Mouse (Mus musculus): ENCODE measurements around the gene Ripor2.
A peak's percentile ranks its signal among the peaks of the same experiment; 100 is the strongest.

Gene Ripor2

GRCm38 (mm10) chr13:24584403-24584802, 2.4 kb downstream of the Ripor2 start:
- DNase-seq (ENCODE audit: low spot score in 2 of 2) = no peak

- DNase-seq (ENCODE audit: low spot score in 2 of 2) = no peak
Measured at GRCm38 (mm10) chr13:24584841-24585240, 2.9 kb downstream of the Ripor2 start.

GRCm38 (mm10) chr13:24585369-24585768, 3.4 kb downstream of the Ripor2 start:
- no peak for DNase-seq (ENCODE audit: low spot score in 2 of 2)

GRCm38 (mm10) chr13:24587192-24587895, 5.4 kb downstream of the Ripor2 start:
- DNase-seq (ENCODE audit: low spot score in 2 of 2) = no peak

GRCm38 (mm10) chr13:24588603-24589002, 6.6 kb downstream of the Ripor2 start:
- no peak for DNase-seq (ENCODE audit: low spot score in 2 of 2)

- DNase-seq (ENCODE audit: low spot score in 2 of 2) = no peak
Measured at GRCm38 (mm10) chr13:24591737-24592136, 9.7 kb downstream of the Ripor2 start.

GRCm38 (mm10) chr13:24594303-24594702, 12.3 kb downstream of the Ripor2 start:
- DNase-seq (ENCODE audit: low spot score in 2 of 2) = no peak

- DNase-seq (ENCODE audit: low spot score in 2 of 2) = peak; percentile 85 to 88
Measured at GRCm38 (mm10) chr13:24599631-24600041, 17.6 kb downstream of the Ripor2 start.

- peak; percentile 67 to 71 for DNase-seq (ENCODE audit: low spot score in 2 of 2)
Measured at GRCm38 (mm10) chr13:24602978-24603377, 21.0 kb downstream of the Ripor2 start.

- peak; percentile 31 to 54 for DNase-seq (ENCODE audit: low spot score in 2 of 2)
Measured at GRCm38 (mm10) chr13:24603591-24604009, 21.6 kb downstream of the Ripor2 start.

- no peak for DNase-seq (ENCODE audit: low spot score in 2 of 2)
Measured at GRCm38 (mm10) chr13:24604096-24604495, 22.1 kb downstream of the Ripor2 start.

- peak; percentile 94 to 95 for DNase-seq (ENCODE audit: low spot score in 2 of 2)
Measured at GRCm38 (mm10) chr13:24604761-24605591, 23.0 kb downstream of the Ripor2 start.

GRCm38 (mm10) chr13:24605755-24606154, 23.8 kb downstream of the Ripor2 start:
- DNase-seq (ENCODE audit: low spot score in 2 of 2) = no peak

- DNase-seq (ENCODE audit: low spot score in 2 of 2) = no peak
Measured at GRCm38 (mm10) chr13:24607961-24608360, 26.0 kb downstream of the Ripor2 start.

GRCm38 (mm10) chr13:24608709-24609108, 26.7 kb downstream of the Ripor2 start:
- DNase-seq (ENCODE audit: low spot score in 2 of 2) = no peak

GRCm38 (mm10) chr13:24610883-24611282, 28.9 kb downstream of the Ripor2 start:
- DNase-seq (ENCODE audit: low spot score in 2 of 2) = no peak

- DNase-seq (ENCODE audit: low spot score in 2 of 2) = no peak
Measured at GRCm38 (mm10) chr13:24613031-24613430, 31.0 kb downstream of the Ripor2 start.

GRCm38 (mm10) chr13:24613433-24613832, 31.4 kb downstream of the Ripor2 start:
- DNase-seq (ENCODE audit: low spot score in 2 of 2) = peak; percentile 86 to 91

GRCm38 (mm10) chr13:24613927-24614780, 32.2 kb downstream of the Ripor2 start:
- peak; percentile 79 to 84 for DNase-seq (ENCODE audit: low spot score in 2 of 2)

- DNase-seq (ENCODE audit: low spot score in 2 of 2) = no peak
Measured at GRCm38 (mm10) chr13:24615921-24616565, 34.1 kb downstream of the Ripor2 start.

GRCm38 (mm10) chr13:24616645-24617044, 34.7 kb downstream of the Ripor2 start:
- no peak for DNase-seq (ENCODE audit: low spot score in 2 of 2)
